Mouse (Mus musculus): Measurements from ENCODE around the gene Mbnl2.
A peak's percentile ranks its signal among the peaks of the same experiment; 100 is the strongest.

Mbnl2 gene

GRCm38 (mm10) chr14:120275246-120276238, at the start of gene Mbnl2:
Gene Mbnl2, plus strand, starts transcription at chr14:120275669.
- DNase-seq (ENCODE audit: low read depth, low spot score), result peak; percentile 89

GRCm38 (mm10) chr14:120232076-120232496, 43.4 kb upstream of the Mbnl2 start:
- DNase-seq (ENCODE audit: low read depth, low spot score), result no peak

- no peak for DNase-seq (ENCODE audit: low read depth, low spot score)
These were observed 39.9 kb upstream of the Mbnl2 start for GRCm38 (mm10) chr14:120235610-120236009.

GRCm38 (mm10) chr14:120238501-120238900, 37.0 kb upstream of the Mbnl2 start:
- DNase-seq (ENCODE audit: low read depth, low spot score), result no peak

- DNase-seq (ENCODE audit: low read depth, low spot score), result no peak
These were observed 35.3 kb upstream of the Mbnl2 start for GRCm38 (mm10) chr14:120240209-120240608.

GRCm38 (mm10) chr14:120242711-120243110, 32.8 kb upstream of the Mbnl2 start:
- no peak for DNase-seq (ENCODE audit: low read depth, low spot score)

- no peak for DNase-seq (ENCODE audit: low read depth, low spot score)
These were observed 30.3 kb upstream of the Mbnl2 start for GRCm38 (mm10) chr14:120245081-120245705.

GRCm38 (mm10) chr14:120253331-120253730, 22.1 kb upstream of the Mbnl2 start:
- DNase-seq (ENCODE audit: low read depth, low spot score), result no peak

GRCm38 (mm10) chr14:120256146-120256545, 19.3 kb upstream of the Mbnl2 start:
- no peak for DNase-seq (ENCODE audit: low read depth, low spot score)

- no peak for DNase-seq (ENCODE audit: low read depth, low spot score)
These were observed 18.7 kb upstream of the Mbnl2 start for GRCm38 (mm10) chr14:120256623-120257384.

GRCm38 (mm10) chr14:120257483-120257882, 18.0 kb upstream of the Mbnl2 start:
- no peak for DNase-seq (ENCODE audit: low read depth, low spot score)

- no peak for DNase-seq (ENCODE audit: low read depth, low spot score)
These were observed 16.0 kb upstream of the Mbnl2 start for GRCm38 (mm10) chr14:120259426-120259825.

- DNase-seq (ENCODE audit: low read depth, low spot score), result no peak
These were observed 13.9 kb upstream of the Mbnl2 start for GRCm38 (mm10) chr14:120261606-120262005.

- no peak for DNase-seq (ENCODE audit: low read depth, low spot score)
These were observed 12.6 kb upstream of the Mbnl2 start for GRCm38 (mm10) chr14:120262660-120263379.

GRCm38 (mm10) chr14:120263380-120264135, 11.9 kb upstream of the Mbnl2 start:
- no peak for DNase-seq (ENCODE audit: low read depth, low spot score)

- DNase-seq (ENCODE audit: low read depth, low spot score), result no peak
These were observed 9.6 kb upstream of the Mbnl2 start for GRCm38 (mm10) chr14:120265886-120266285.

- no peak for DNase-seq (ENCODE audit: low read depth, low spot score)
These were observed 8.3 kb upstream of the Mbnl2 start for GRCm38 (mm10) chr14:120267130-120267529.

GRCm38 (mm10) chr14:120270031-120270430, 5.4 kb upstream of the Mbnl2 start:
- DNase-seq (ENCODE audit: low read depth, low spot score), result no peak

- no peak for DNase-seq (ENCODE audit: low read depth, low spot score)
These were observed 4.8 kb upstream of the Mbnl2 start for GRCm38 (mm10) chr14:120270633-120271032.

- DNase-seq (ENCODE audit: low read depth, low spot score), result no peak
These were observed 4.4 kb upstream of the Mbnl2 start for GRCm38 (mm10) chr14:120271096-120271495.

Data from brain, embryonic 18.5 days (tissue).